Mouse (Mus musculus) neutrophil, adult 65 days (primary cell): ENCODE data around the gene Capn5. TPM values are rescaled to one million over a fixed set of nuclear protein-coding genes. Genes with fewer than 3 reads are reported as not detected.

Experiments
- total RNA-seq: library from RNA; stranded (reverse); gene quantifications from 2 replicates; pipeline ENCODE4 v1.2.4, GENCODE M21; 2023

Capn5 gene
- 0.68 and 1.9 TPM in 2 replicates for total RNA-seq

GRCm38 (mm10) chr7:98177929-98178559, at the start of gene Capn5:
Gene Capn5 (minus strand): TSS chr7:98178274.

GRCm38 (mm10) chr7:98199381-98199780, 21.3 kb upstream of the Capn5 start, which contains the start of gene B3gnt6:
Gene B3gnt6 (minus strand): TSS chr7:98199481.

DNA sequence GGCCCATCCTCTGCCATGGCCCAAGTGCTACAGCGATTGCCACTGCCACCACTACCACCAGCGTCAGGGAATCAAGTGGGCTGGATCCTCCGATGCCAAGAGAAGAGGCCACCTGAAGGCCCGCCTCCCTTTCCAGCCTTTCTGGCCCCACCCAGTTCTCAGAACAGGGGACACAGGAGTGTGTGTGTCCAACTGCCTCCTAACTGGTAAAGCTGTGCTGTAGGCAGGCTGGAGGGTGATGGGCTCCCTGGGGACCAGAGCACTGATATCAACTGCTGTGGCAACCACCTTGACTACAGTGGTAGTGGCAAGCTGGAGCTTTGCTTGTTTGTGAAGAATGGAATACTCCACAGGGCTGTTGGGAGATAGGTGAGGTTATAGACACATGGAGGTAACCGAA, 32.7 kb downstream of the Capn5 start, which contains the start of gene Omp:
Gene Omp, minus strand, starts transcription at position 101 of the 400 bp plus-strand sequence.

DNA sequence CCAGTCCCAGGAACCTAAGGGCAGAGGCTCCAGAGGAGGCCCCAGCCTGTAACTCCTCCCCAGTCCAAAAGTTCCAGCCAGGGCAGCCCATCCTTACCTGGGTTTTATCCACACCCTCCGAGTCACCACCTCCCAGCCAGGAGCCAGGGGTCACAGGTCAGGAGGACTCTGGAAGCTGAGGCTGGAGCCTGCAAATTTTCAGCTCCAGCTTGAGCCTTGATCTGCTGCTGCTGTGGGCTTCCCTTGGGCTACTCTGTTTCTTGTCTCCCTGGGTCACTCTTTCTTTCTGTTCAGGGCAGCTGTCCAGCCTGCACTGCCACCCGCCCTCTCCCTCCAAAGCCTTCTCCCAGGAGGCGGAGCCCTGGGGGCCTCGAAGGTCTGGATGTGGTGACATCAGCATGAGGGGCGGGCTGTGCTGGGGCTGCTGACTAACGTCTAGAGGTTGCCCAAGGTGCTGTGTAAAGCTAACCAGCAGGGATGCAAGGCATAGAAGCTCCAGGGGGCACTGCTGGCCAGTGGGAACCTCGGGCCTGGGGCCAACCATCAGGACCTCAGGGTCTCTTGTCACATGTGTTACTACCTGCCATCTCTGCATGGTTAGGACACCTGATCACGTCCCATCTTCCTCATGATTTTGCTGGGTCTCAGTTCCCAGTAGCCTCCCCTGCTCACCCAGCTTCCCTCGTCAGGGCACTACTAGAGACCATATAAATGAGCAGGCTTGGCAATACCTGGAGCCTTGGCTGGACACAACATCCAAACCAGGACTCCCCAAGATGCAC, 58.7 kb downstream of the Capn5 start, which contains the start of gene Myo7a:
Gene Myo7a, minus strand, starts transcription at position 346 of the 782 bp plus-strand sequence.

Other genes starting within 250 kb of the Capn5 start
- 9.8 and 16.8 TPM in 2 replicates for gene Myo7a, start 58.8 kb downstream of the Capn5 start, total RNA-seq
- 0.41 and 0.79 TPM in 2 replicates for gene Omp, start 32.8 kb downstream of the Capn5 start, total RNA-seq
- 0.38 TPM in 1 of 2 replicates, not detected in the other for gene B3gnt6, start 21.2 kb upstream of the Capn5 start, total RNA-seq
- gene Acer3, start 142.9 kb upstream of the Capn5 start, total RNA-seq = 27.2 and 27.8 TPM in 2 replicates
- gene Tsku, start 183.1 kb upstream of the Capn5 start, total RNA-seq = not detected in 2 replicates